Mouse (Mus musculus) embryonic facial prominence, embryonic 14.5 days (tissue): ENCODE results near the gene Tshr. TPM values are rescaled to one million over a fixed set of nuclear protein-coding genes. Genes with fewer than 3 reads are reported as not detected.
"Not testable (repeated sequence)": the region's sequence is repeated elsewhere in the genome, so short reads cannot be mapped to it uniquely, and the experiment has no call there.

Source experiments
- ATAC-seq: fragments of 200-750 bp; cut with Nextera tagmentation; 2 replicates; pipeline ENCODE4 v1.8.0; 2017; ENCODE audit warnings: low read depth, moderate number of reproducible peaks, moderate TSS enrichment
- DNase-seq: peaks from one replicate; pipeline ENCODE4 v3.0.0-alpha.2; 2015; ENCODE audit warnings: low spot score
- H3K27ac ChIP-seq: fragments of 300-500 bp; sonication (generic); replicated peaks from 2 replicates; pipeline ENCODE4 v1.5.1; 2014; ENCODE audit warnings: low read depth, mild to moderate bottlenecking, low read length, moderate library complexity
- H3K27me3 ChIP-seq: fragments of 300-500 bp; sonication (generic); replicated peaks from 2 replicates; pipeline ENCODE4 v1.6.1; 2014; ENCODE audit warnings: low read length; ENCODE audit not compliant: control insufficient read depth, insufficient read depth
- H3K36me3 ChIP-seq: fragments of 300-500 bp; sonication (generic); 2 replicates; pipeline ENCODE4 v1.6.1; 2014; ENCODE audit warnings: low read length, mixed read lengths; ENCODE audit not compliant: control insufficient read depth, insufficient read depth
- H3K4me1 ChIP-seq: fragments of 300-500 bp; sonication (generic); 2 replicates; pipeline ENCODE4 v1.6.1; 2014; ENCODE audit warnings: antibody characterized with exemption, low read length; ENCODE audit not compliant: control insufficient read depth, insufficient read depth
- H3K4me2 ChIP-seq: fragments of 300-500 bp; sonication (generic); 2 replicates; pipeline ENCODE4 v1.6.1; 2014; ENCODE audit warnings: low read depth, mild to moderate bottlenecking, low read length, moderate library complexity, mixed read lengths
- H3K4me3 ChIP-seq: fragments of 300-500 bp; sonication (generic); 2 replicates; pipeline ENCODE4 v1.5.1; 2014; ENCODE audit warnings: low read depth, mild to moderate bottlenecking, low read length
- H3K9ac ChIP-seq: fragments of 300-500 bp; sonication (generic); 2 replicates; pipeline ENCODE4 v1.6.1; 2014; ENCODE audit warnings: low read depth, mild to moderate bottlenecking, low read length, moderate library complexity, mixed read lengths
- H3K9me3 ChIP-seq: fragments of 300-500 bp; sonication (generic); 2 replicates; pipeline ENCODE4 v1.6.1; 2016; ENCODE audit warnings: low read length; ENCODE audit not compliant: control insufficient read depth
- WGBS: fragments of 180-500 bp; shearing (Covaris S2); extraction: QIAGEN DNeasy Blood & Tissue Kit; methylation state at CpG from one replicate; pipeline ENCODE4 v1.1.7; 2014; 5-methylcytosine and 5-hydroxymethylcytosine counted together
- polyA plus RNA-seq: library from polyadenylated mRNA; unstranded; fragments of >200 nt; fragmentation: Nextera tagmentation; extraction: Ambion mirVana; gene quantifications from 2 replicates; pipeline ENCODE4 v1.2.1, GENCODE M21; 2014

Gene Tshr
- polyA plus RNA-seq, 1 experiment from 2014 or later: 0.63 TPM

- H3K9me3 ChIP-seq: no peaks in the 10 kb centered on the region
- no peak overlapping the region for H3K4me3 ChIP-seq
- no peak for ATAC-seq
- no peak for DNase-seq
- no peaks in the 10 kb centered on the region for H3K36me3 ChIP-seq
- no peak overlapping the region for H3K9ac ChIP-seq
- H3K4me1 ChIP-seq: no peaks in the 10 kb centered on the region
- H3K27ac ChIP-seq: no peak overlapping the region
- no peaks in the 10 kb centered on the region for H3K27me3 ChIP-seq
- WGBS: 64% methylated on average over 3 of the region's 3 CpGs
- no peak overlapping the region for H3K4me2 ChIP-seq
Observed at GRCm38 (mm10) chr12:91523626-91524025, 139.3 kb downstream of the Tshr start.

- no peaks in the 10 kb centered on the region for H3K27me3 ChIP-seq
- H3K9ac ChIP-seq: no peak overlapping the region
- ATAC-seq (no peak), DNase-seq (no peak)
- H3K4me1 ChIP-seq: no peaks in the 10 kb centered on the region
- H3K27ac ChIP-seq: no peak overlapping the region
- H3K4me3 ChIP-seq: no peak overlapping the region
- H3K36me3 ChIP-seq: no peaks in the 10 kb centered on the region
- WGBS: 76% methylated on average over 6 of the region's 6 CpGs
- H3K4me2 ChIP-seq: no peak overlapping the region
- no peaks in the 10 kb centered on the region for H3K9me3 ChIP-seq
Observed at GRCm38 (mm10) chr12:91534514-91534913, 150.2 kb downstream of the Tshr start.

- WGBS: 92% methylated on average over 7 of the region's 7 CpGs
Observed at GRCm38 (mm10) chr12:91540202-91540601, 155.8 kb downstream of the Tshr start.

GRCm38 (mm10) chr12:91549471-91549870 lies 165.1 kb downstream of the Tshr start:
- H3K9me3 ChIP-seq: no peaks in the 10 kb centered on the region
- H3K4me1 ChIP-seq: no peaks in the 10 kb centered on the region
- no peak overlapping the region for H3K27ac ChIP-seq
- ATAC-seq: peak; percentile 51; the same call in 1 of the 2 replicates
- H3K9ac ChIP-seq: no peak overlapping the region
- no peaks in the 10 kb centered on the region for H3K27me3 ChIP-seq
- H3K36me3 ChIP-seq: no peaks in the 10 kb centered on the region
- WGBS: 74% methylated on average over 9 of the region's 9 CpGs
- H3K4me2 ChIP-seq: no peak overlapping the region
- no peak overlapping the region for H3K4me3 ChIP-seq
- DNase-seq: peak; percentile 61

More at GRCm38 (mm10) chr12:91540202-91540601, 155.8 kb downstream of the Tshr start:
- ATAC-seq (no peak), DNase-seq (no peak)
- H3K4me1 ChIP-seq: no peaks in the 10 kb centered on the region
- no peaks in the 10 kb centered on the region for H3K27me3 ChIP-seq
- no peak overlapping the region for H3K27ac ChIP-seq
- no peaks in the 10 kb centered on the region for H3K36me3 ChIP-seq
- no peak overlapping the region for H3K4me2 ChIP-seq
- H3K9me3 ChIP-seq: no peaks in the 10 kb centered on the region
- no peak overlapping the region for H3K4me3 ChIP-seq
- H3K9ac ChIP-seq: no peak overlapping the region

- Histone ChIP-seq H3K4me2 (peak overlapping the region; percentile 7; the same call in 1 of the 2 replicates), H3K9me3 (no peaks in the 10 kb centered on the region), H3K4me3 (no peak overlapping the region), H3K4me1 (no peaks in the 10 kb centered on the region), H3K27ac (no peak overlapping the region), H3K9ac (no peak overlapping the region), H3K27me3 (no peaks in the 10 kb centered on the region), H3K36me3 (0 out of 2 replicates have a peak, but pooled peaks cover under 1% of the 10 kb centered on the region)
- DNase-seq: peak; percentile 91
- peak; percentile 91 for ATAC-seq
- 58% methylated on average over 19 of the region's 19 CpGs for WGBS
Observed at GRCm38 (mm10) chr12:91551773-91552526, 167.6 kb downstream of the Tshr start.

GRCm38 (mm10) chr12:91557358-91558005 lies 173.1 kb downstream of the Tshr start:
- H3K9ac ChIP-seq, H3K27me3 ChIP-seq, DNase-seq, H3K4me1 ChIP-seq, H3K4me3 ChIP-seq, H3K4me2 ChIP-seq, H3K27ac ChIP-seq, H3K9me3 ChIP-seq: not testable (repeated sequence)
- peaks cover 24% of the 10 kb centered on the region for H3K36me3 ChIP-seq
- ATAC-seq: peak; percentile 75; the same call in 1 of the 2 replicates
- 84% methylated on average over 8 of the region's 8 CpGs for WGBS

GRCm38 (mm10) chr12:91558152-91558551 lies 173.8 kb downstream of the Tshr start:
- not testable (repeated sequence) for H3K4me2 ChIP-seq, H3K27me3 ChIP-seq, H3K9me3 ChIP-seq, ATAC-seq, H3K4me1 ChIP-seq, H3K4me3 ChIP-seq, H3K9ac ChIP-seq, DNase-seq, H3K27ac ChIP-seq
- peaks cover 30% of the 10 kb centered on the region for H3K36me3 ChIP-seq
- WGBS: 85% methylated on average over 4 of the region's 4 CpGs

GRCm38 (mm10) chr12:91567145-91567544 lies 182.8 kb downstream of the Tshr start:
- no peak for ATAC-seq
- H3K4me3 ChIP-seq: no peak overlapping the region
- no peak overlapping the region for H3K4me2 ChIP-seq
- no peaks in the 10 kb centered on the region for H3K4me1 ChIP-seq
- DNase-seq: no peak
- H3K27ac ChIP-seq: no peak overlapping the region
- H3K9ac ChIP-seq: no peak overlapping the region
- no peaks in the 10 kb centered on the region for H3K27me3 ChIP-seq
- WGBS: 92% methylated on average over 4 of the region's 4 CpGs
- peaks cover 83% of the 10 kb centered on the region for H3K36me3 ChIP-seq
- no peaks in the 10 kb centered on the region for H3K9me3 ChIP-seq
